ENCODE assay signal across 27 mouse cellular contexts in genomic region chr19:14956392-14956791, GRCm38 (mm10).
A peak's percentile ranks its signal among the peaks of the same experiment; 100 is the strongest.
DNase-seq lines count a peak whose midpoint lies in the region; ATAC-seq and TF ChIP-seq lines count a peak whose summit lies in the region.
"Had no signal": no experiment of that assay in that cellular context is flagged by ENCODE, and none has a peak within 500 bp of the region (broad histone marks: within the 10 kb centered on the region; RNA-seq: fewer than 3 reads in every experiment).

No protein-coding gene starts in this region.

- 8% methylated on average over 3 of the region's 3 CpGs for WGBS in midbrain, postnatal 0 days
- 3% methylated on average over 3 of the region's 3 CpGs for WGBS in midbrain, embryonic 15.5 days

- H3K4me1 ChIP-seq in midbrain, postnatal 0 days (ENCODE audit: insufficient read depth, low read length), result no peaks in the 10 kb centered on the region
- H3K4me1 ChIP-seq in midbrain, embryonic 15.5 days, result peaks cover 19% of the 10 kb centered on the region
- H3K4me1 ChIP-seq: heart, embryonic 15.5 days; kidney, embryonic 15.5 days had no signal

- no peaks in the 10 kb centered on the region for H3K9me3 ChIP-seq in midbrain, postnatal 0 days (ENCODE audit: low read length)
- no peaks in the 10 kb centered on the region for H3K9me3 ChIP-seq in midbrain, embryonic 15.5 days
- H3K9me3 ChIP-seq: forebrain, embryonic 10.5 days; G1E; heart, embryonic 15.5 days; kidney, embryonic 15.5 days; midbrain, embryonic 10.5 days; neural tube, embryonic 13.5 days had no signal

- no peak overlapping the region for H3K9ac ChIP-seq in midbrain, postnatal 0 days (replicated peaks; ENCODE audit: low read length, poor library complexity, severe bottlenecking)
- H3K9ac ChIP-seq in midbrain, embryonic 15.5 days, result no peak overlapping the region
- H3K9ac ChIP-seq: heart, embryonic 15.5 days; kidney, embryonic 15.5 days; neural tube, embryonic 13.5 days had no signal

- ATAC-seq in midbrain, postnatal 0 days (ENCODE audit: low FRiP score), result no peak
- no peak for ATAC-seq in midbrain, embryonic 15.5 days (replicated peaks)
- ATAC-seq: activated CD4-positive, CD25-positive, alpha-beta regulatory T cell, adult 4 months; hindbrain, embryonic 16.5 days; intestine, embryonic 16.5 days had no signal

- no peaks in the 10 kb centered on the region for H3K36me3 ChIP-seq in midbrain, postnatal 0 days (ENCODE audit: insufficient read depth, low read length)
- no peaks in the 10 kb centered on the region for H3K36me3 ChIP-seq in midbrain, embryonic 15.5 days (replicated peaks)
- H3K36me3 ChIP-seq: forebrain, embryonic 10.5 days; G1E; heart, embryonic 15.5 days; kidney, embryonic 15.5 days; midbrain, embryonic 10.5 days; neural tube, embryonic 13.5 days had no signal

- H3K4me2 ChIP-seq in midbrain, postnatal 0 days (ENCODE audit: low read depth, low read length, poor library complexity, severe bottlenecking), result no peak overlapping the region
- no peak overlapping the region for H3K4me2 ChIP-seq in midbrain, embryonic 15.5 days
- H3K4me2 ChIP-seq: heart, embryonic 15.5 days; kidney, embryonic 15.5 days; neural tube, embryonic 13.5 days had no signal

- no peak overlapping the region for H3K4me3 ChIP-seq in midbrain, postnatal 0 days (ENCODE audit: low read depth, low read length)
- H3K4me3 ChIP-seq in midbrain, embryonic 15.5 days, result no peak overlapping the region
- H3K4me3 ChIP-seq: forebrain, embryonic 10.5 days; gastrocnemius, adult 2 months; heart, embryonic 15.5 days; kidney, embryonic 15.5 days; midbrain, embryonic 10.5 days; myocyte; neural tube, embryonic 13.5 days had no signal

- DNase-seq in embryo, embryonic 10 days (ENCODE audit: low spot score), result peak; percentile 32
- DNase-seq in embryo, embryonic 11 days, result no peak
- DNase-seq in kidney, postnatal 10 days, result peak; percentile 11
- DNase-seq in kidney, postnatal 36 days, result no peak
- DNase-seq in midbrain, postnatal 0 days (ENCODE audit: low spot score), result peak; percentile 15
- no peak for DNase-seq in heart, adult 18-20 months
- DNase-seq: B cell, adult 2 months; cerebellum, postnatal 36 days; gastrocnemius, adult 2 months; heart, postnatal 36 days; left cerebral cortex, postnatal 4 days; lung, postnatal 10 days; right cerebral cortex, adult 18-20 months; thymus, adult 18-20 months; thymus, postnatal 36 days had no signal

- TF ChIP-seq CTCF in midbrain, postnatal 0 days (IDR thresholded peaks at IDR 0.05), result no peak

- H3K27ac ChIP-seq in midbrain, postnatal 0 days (ENCODE audit: low read depth, low read length), result no peak overlapping the region
- no peak overlapping the region for H3K27ac ChIP-seq in midbrain, embryonic 15.5 days
- H3K27ac ChIP-seq: gastrocnemius, adult 2 months; heart, embryonic 15.5 days; kidney, embryonic 15.5 days; midbrain, embryonic 10.5 days; neural tube, embryonic 13.5 days had no signal

- H3K27me3 ChIP-seq in midbrain, postnatal 0 days (ENCODE audit: insufficient read depth, low read length), result no peaks in the 10 kb centered on the region
- no peaks in the 10 kb centered on the region for H3K27me3 ChIP-seq in midbrain, embryonic 15.5 days (replicated peaks)
- H3K27me3 ChIP-seq: CH12.LX; heart, embryonic 15.5 days; kidney, embryonic 15.5 days; neural tube, embryonic 13.5 days had no signal

Comparison
In these comparisons a context has a peak if more than half of its experiments do, and no peak if none do; other contexts are left out.
1. DNase-seq: peak in embryo, embryonic 10 days (single experiment), kidney, postnatal 10 days (single experiment) and midbrain, postnatal 0 days (single experiment); none in embryo, embryonic 11 days (single experiment), kidney, postnatal 36 days (0 of 2) and heart, adult 18-20 months (0 of 2).